Mouse (Mus musculus) intestine, embryonic 16.5 days (tissue): ENCODE measurements around the gene Actb. TPM values are rescaled to one million over a fixed set of nuclear protein-coding genes. Genes with fewer than 3 reads are reported as not detected.
A peak's percentile ranks its signal among the peaks of the same experiment; 100 is the strongest.

Experiments
- ATAC-seq: fragments of 200-750 bp; cut with Nextera tagmentation; 2 replicates; pipeline ENCODE4 v1.8.0; 2017; ENCODE audit warnings: moderate TSS enrichment, moderate library complexity
- H3K27ac ChIP-seq: fragments of 300-500 bp; sonication (generic); 2 replicates; pipeline ENCODE4 v1.5.1; 2014; ENCODE audit warnings: mild to moderate bottlenecking, low read length
- H3K27me3 ChIP-seq: fragments of 300-500 bp; sonication (generic); replicated peaks from 2 replicates; pipeline ENCODE4 v1.6.1; 2014; ENCODE audit warnings: low read length, control low read depth, mixed read lengths; ENCODE audit not compliant: control insufficient read depth, insufficient read depth
- H3K36me3 ChIP-seq: fragments of 300-500 bp; sonication (generic); 2 replicates; pipeline ENCODE4 v1.6.1; 2014; ENCODE audit warnings: low read length, control low read depth; ENCODE audit not compliant: control insufficient read depth, insufficient read depth
- H3K4me1 ChIP-seq: fragments of 300-500 bp; sonication (generic); 2 replicates; pipeline ENCODE4 v1.6.1; 2014; ENCODE audit warnings: low read length, control low read depth, mixed read lengths; ENCODE audit not compliant: control insufficient read depth, insufficient read depth
- H3K4me2 ChIP-seq: fragments of 300-500 bp; sonication (generic); 2 replicates; pipeline ENCODE4 v1.6.1; 2014; ENCODE audit warnings: low read depth, low read length, control low read depth
- H3K4me3 ChIP-seq: fragments of 300-500 bp; sonication (generic); 2 replicates; pipeline ENCODE4 v1.5.1; 2014; ENCODE audit warnings: mild to moderate bottlenecking, low read length
- H3K9ac ChIP-seq: fragments of 300-500 bp; sonication (generic); 2 replicates; pipeline ENCODE4 v1.6.1; 2014; ENCODE audit warnings: low read depth, low read length
- H3K9me3 ChIP-seq: fragments of 300-500 bp; sonication (generic); 2 replicates; pipeline ENCODE4 v1.6.1; 2016; ENCODE audit warnings: low read length, control low read depth; ENCODE audit not compliant: control insufficient read depth
- WGBS: fragments of 180-500 bp; shearing (Covaris S2); extraction: QIAGEN DNeasy Blood & Tissue Kit; methylation state at CpG from one replicate; pipeline ENCODE4 v1.1.7; 2014; 5-methylcytosine and 5-hydroxymethylcytosine counted together
- polyA plus RNA-seq: library from polyadenylated mRNA; unstranded; fragments of >200 nt; fragmentation: Nextera tagmentation; extraction: Ambion mirVana; gene quantifications from 2 replicates; pipeline ENCODE4 v1.2.1, GENCODE M21; 2015

Gene Actb
- polyA plus RNA-seq, 1 experiment from 2014 or later, result 14,111 TPM

DNA sequence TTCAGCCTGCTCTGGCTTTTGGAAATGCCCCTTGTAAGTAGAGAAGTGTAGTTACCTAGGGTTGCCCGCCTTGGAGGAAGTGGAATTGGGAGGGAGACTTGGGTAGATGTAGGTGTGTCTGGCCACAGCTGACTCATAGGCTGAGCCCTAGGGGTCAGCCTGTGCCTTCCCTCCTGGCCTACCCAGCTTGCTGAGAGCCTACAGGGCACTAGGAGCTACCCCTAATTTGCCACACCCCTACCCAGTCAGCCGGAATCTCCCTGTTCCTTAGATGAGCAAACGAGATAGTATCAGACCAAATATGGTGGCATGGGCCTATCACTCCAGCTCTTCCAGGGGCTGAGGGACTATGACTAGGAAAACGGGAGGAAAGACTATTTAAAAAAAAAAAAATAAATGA lies 6.2 kb upstream of the Actb start:
- Histone ChIP-seq H3K27ac (peak overlapping the region; percentile 52; the same call in 1 of the 2 replicates), H3K4me1 (peaks cover 36% of the 10 kb centered on the region), H3K27me3 (no peaks in the 10 kb centered on the region), H3K4me2 (no peak overlapping the region), H3K36me3 (no peaks in the 10 kb centered on the region), H3K9ac (no peak overlapping the region), H3K9me3 (no peaks in the 10 kb centered on the region), H3K4me3 (no peak overlapping the region)
- ATAC-seq, result no peak
- 74% methylated on average over 4 of the region's 4 CpGs for WGBS

GRCm38 (mm10) chr5:142912320-142912719 lies 5.8 kb upstream of the Actb start:
- H3K27me3 ChIP-seq, result no peaks in the 10 kb centered on the region
- peaks cover 40% of the 10 kb centered on the region for H3K4me1 ChIP-seq
- no peak overlapping the region for H3K4me3 ChIP-seq
- peak overlapping the region; percentile 52 for H3K27ac ChIP-seq
- no peak overlapping the region for H3K4me2 ChIP-seq
- H3K36me3 ChIP-seq, result no peaks in the 10 kb centered on the region
- H3K9ac ChIP-seq, result no peak overlapping the region
- H3K9me3 ChIP-seq, result no peaks in the 10 kb centered on the region
- WGBS, result 85% methylated on average over 3 of the region's 3 CpGs
- no peak for ATAC-seq

DNA sequence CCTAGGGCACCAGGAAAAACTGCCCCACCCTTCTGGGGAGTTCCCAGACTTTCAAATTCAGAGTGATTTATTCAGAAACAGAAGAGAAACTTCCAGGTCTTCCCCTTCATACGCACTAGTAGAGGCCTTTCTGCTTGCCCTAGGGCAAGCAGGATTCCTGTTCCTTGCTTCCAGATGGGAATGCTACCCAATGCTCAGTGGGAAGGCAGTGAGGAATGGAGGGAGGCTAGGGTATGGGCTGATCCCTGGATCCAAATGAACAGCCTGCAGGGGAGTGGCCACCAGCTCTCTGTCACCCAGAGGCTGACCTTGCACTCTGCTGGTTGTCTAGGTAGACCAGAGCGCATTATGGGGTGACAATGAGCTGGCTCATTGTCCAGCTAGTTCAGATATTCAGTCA lies 5.1 kb upstream of the Actb start:
- WGBS, result 83% methylated on average over 2 of the region's 2 CpGs
- H3K36me3 ChIP-seq, result no peaks in the 10 kb centered on the region
- H3K4me1 ChIP-seq, result peaks cover 45% of the 10 kb centered on the region
- no peak overlapping the region for H3K9ac ChIP-seq
- H3K27me3 ChIP-seq, result no peaks in the 10 kb centered on the region
- H3K4me3 ChIP-seq, result no peak overlapping the region
- H3K4me2 ChIP-seq, result no peak overlapping the region
- H3K9me3 ChIP-seq, result no peaks in the 10 kb centered on the region
- no peak for ATAC-seq
- peak overlapping the region; percentile 52 for H3K27ac ChIP-seq

- Histone ChIP-seq H3K9me3 (no peaks in the 10 kb centered on the region), H3K4me2 (peak overlapping the region; percentile 87), H3K27me3 (no peaks in the 10 kb centered on the region), H3K9ac (peak overlapping the region; percentile 64), H3K4me3 (peak overlapping the region; percentile 24), H3K27ac (peak overlapping the region; percentile 100), H3K36me3 (peaks cover 4% of the 10 kb centered on the region; the same call in 1 of the 2 replicates), H3K4me1 (peaks cover 46% of the 10 kb centered on the region)
- 28% methylated on average over 8 of the region's 8 CpGs for WGBS
- peak; percentile 60 for ATAC-seq
Measured at GRCm38 (mm10) chr5:142909576-142910278, 3.2 kb upstream of the Actb start.

DNA sequence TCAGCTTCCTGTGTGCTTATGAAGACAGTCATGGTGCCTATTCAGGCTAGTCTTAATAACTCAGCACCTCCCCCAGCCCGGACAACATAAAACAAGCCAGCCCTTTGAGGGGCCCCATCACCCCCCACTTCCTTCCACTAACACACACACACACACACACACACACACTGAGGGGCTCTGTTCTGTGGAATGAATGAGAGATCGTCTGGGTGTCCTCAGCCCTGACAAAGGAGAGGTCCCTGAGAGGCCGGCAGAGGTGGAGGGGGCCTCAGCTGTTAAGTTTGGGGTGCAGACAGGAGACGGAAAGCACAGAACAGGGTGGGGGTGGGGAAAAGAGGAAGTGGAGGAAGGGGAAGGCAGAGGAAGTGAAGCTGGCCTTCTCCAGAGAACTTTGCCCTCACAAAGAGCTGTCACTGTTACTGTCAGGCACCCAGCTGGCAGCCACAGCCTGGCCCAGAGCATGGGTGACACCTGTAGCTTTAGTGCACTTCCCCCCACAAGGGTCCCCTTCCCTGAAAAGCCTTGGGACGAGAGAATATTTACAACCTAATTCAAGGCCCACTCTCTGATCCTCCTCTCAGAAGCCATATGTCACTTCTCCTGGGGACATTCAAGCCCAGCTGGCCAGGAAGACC lies 2.5 kb upstream of the Actb start:
- H3K36me3 ChIP-seq, result peaks cover 8% of the 10 kb centered on the region
- H3K9me3 ChIP-seq, result no peaks in the 10 kb centered on the region
- peak overlapping the region; percentile 87 for H3K4me2 ChIP-seq
- H3K9ac ChIP-seq, result peak overlapping the region; percentile 64
- H3K27me3 ChIP-seq, result no peaks in the 10 kb centered on the region
- peak overlapping the region; percentile 100 for H3K27ac ChIP-seq
- peak overlapping the region; percentile 83 for H3K4me3 ChIP-seq
- 11% methylated on average over 5 of the region's 5 CpGs for WGBS
- H3K4me1 ChIP-seq, result peaks cover 52% of the 10 kb centered on the region
- peak; percentile 24 for ATAC-seq

- no peaks in the 10 kb centered on the region for H3K27me3 ChIP-seq
- peak overlapping the region; percentile 83 for H3K4me3 ChIP-seq
- peak overlapping the region; percentile 88 for H3K9ac ChIP-seq
- no peak for ATAC-seq
- peak overlapping the region; percentile 100 for H3K27ac ChIP-seq
- H3K9me3 ChIP-seq, result no peaks in the 10 kb centered on the region
- 58% methylated on average over 5 of the region's 5 CpGs for WGBS
- H3K4me1 ChIP-seq, result peaks cover 55% of the 10 kb centered on the region
- H3K4me2 ChIP-seq, result peak overlapping the region; percentile 87
- H3K36me3 ChIP-seq, result peaks cover 13% of the 10 kb centered on the region
Measured at GRCm38 (mm10) chr5:142907803-142908559, 1.4 kb upstream of the Actb start.

DNA sequence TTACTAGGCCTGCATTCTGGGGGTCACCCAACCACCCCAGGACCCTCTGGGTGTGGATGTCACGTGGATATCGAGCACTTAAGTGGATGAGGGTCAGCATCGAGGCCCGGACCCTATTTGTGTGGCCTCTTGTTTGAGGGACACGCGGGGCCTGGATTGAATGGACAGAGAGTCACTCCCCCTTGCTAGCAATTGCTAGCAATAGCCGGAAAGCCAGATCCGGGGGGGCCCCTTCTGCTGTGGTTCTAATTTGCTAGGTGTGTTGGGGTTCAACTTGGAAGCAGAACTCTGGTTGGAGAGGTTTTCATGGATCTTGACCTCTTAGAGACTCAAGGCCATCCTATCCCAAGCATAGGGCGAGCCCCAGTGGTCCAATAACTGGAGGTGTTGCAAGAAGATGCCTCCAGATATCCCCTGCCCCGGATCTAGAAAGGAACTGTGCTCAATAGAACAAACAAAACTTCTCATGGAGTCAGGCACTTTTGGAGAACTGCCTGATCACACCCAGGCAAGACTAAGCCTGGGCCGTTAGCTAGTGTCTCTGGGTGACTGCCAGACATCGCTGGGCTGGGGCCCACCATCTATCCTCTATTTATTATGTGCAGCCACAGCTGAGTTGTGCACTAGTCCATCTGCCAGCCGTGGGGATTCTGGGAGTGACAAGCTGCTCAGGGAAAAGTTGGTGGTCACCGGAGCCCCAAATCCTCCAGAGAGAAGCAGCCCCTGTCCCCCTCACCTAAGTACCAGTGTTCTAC lies 671 bp upstream of the Actb start:
- Histone ChIP-seq H3K4me3 (peak overlapping the region; percentile 83), H3K4me1 (peaks cover 61% of the 10 kb centered on the region), H3K9me3 (no peaks in the 10 kb centered on the region), H3K9ac (peak overlapping the region; percentile 88), H3K27me3 (no peaks in the 10 kb centered on the region), H3K27ac (peak overlapping the region; percentile 100), H3K36me3 (peaks cover 19% of the 10 kb centered on the region), H3K4me2 (peak overlapping the region; percentile 87)
- WGBS, result 10% methylated on average over 14 of the region's 14 CpGs
- ATAC-seq, result no peak

DNA sequence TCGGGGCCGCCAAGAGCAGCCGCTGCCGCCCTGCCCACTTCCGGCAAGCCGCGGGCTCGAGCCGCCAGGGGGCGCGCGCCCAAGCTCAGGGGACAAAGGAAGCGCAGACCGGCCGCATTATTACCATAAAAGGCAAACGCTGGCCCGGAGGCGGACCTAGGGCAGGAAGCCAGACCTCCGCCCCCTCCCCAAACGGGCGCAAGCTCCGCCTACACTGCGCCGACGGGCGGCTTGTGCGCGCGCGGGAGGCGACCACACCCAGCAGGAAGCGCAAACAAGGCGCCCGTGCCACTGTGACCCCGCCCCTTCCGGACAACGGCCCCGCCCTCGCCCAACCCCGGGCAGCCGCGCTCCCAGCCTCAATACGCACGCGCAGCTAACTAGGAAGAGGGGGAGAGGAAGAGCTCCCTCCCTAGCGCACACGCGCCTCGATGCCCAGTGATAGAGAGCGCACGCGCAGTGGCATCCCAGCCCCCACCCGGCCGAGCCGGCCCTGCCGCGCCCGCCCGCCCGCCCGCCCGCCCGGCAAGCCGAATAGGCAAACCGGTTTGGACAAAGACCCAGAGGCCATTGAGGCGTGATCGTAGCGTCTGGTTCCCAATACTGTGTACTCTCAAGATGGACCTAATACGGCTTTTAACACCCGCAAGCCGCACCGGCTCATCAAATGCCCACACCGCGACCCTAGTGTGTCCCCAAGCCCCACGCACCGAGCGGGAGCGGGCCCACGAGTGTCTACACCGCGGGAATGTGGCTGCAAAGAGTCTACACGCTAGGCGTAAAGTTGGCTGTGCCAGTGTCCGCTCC lies 626 bp downstream of the Actb start:
- peak overlapping the region; percentile 98 for H3K9ac ChIP-seq
- ATAC-seq, result peak; percentile 74
- peak overlapping the region; percentile 83 for H3K4me3 ChIP-seq
- under 1% methylated on average over 82 of the region's 84 CpGs for WGBS
- peak overlapping the region; percentile 100 for H3K27ac ChIP-seq
- H3K4me1 ChIP-seq, result peaks cover 52% of the 10 kb centered on the region
- peaks cover 25% of the 10 kb centered on the region for H3K36me3 ChIP-seq
- H3K4me2 ChIP-seq, result peak overlapping the region; percentile 83
- no peaks in the 10 kb centered on the region for H3K27me3 ChIP-seq
- H3K9me3 ChIP-seq, result no peaks in the 10 kb centered on the region
